Mouse (Mus musculus) bone marrow, adult 2 months (tissue): ENCODE results near the gene Slc44a3. TPM values are rescaled to one million over a fixed set of nuclear protein-coding genes. Genes with fewer than 3 reads are reported as not detected.

Experiments
- H3K27ac ChIP-seq: fragments of 200-500 bp; 2 replicates; pipeline ENCODE4 v1.5.1; 2012; ENCODE audit warnings: low read depth, mild to moderate bottlenecking, control low read depth, inconsistent platforms, low read length; ENCODE audit not compliant: control insufficient read depth, poor library complexity, insufficient read depth
- H3K4me1 ChIP-seq: fragments of 200-500 bp; 2 replicates; pipeline ENCODE4 v1.6.1; 2011; ENCODE audit warnings: low read length; ENCODE audit not compliant: control insufficient read depth, insufficient read depth
- H3K4me3 ChIP-seq: fragments of 200-500 bp; replicated peaks from 2 replicates; pipeline ENCODE3; 2011; ENCODE audit warnings: mild to moderate bottlenecking, low read depth, low read length, control low read depth; ENCODE audit not compliant: control insufficient read depth
- CTCF ChIP-seq: fragments of 200-500 bp; IDR thresholded peaks from 2 replicates; pipeline ENCODE4 v1.5.1; 2011; ENCODE audit warnings: low read length, control low read depth; ENCODE audit not compliant: control insufficient read depth, insufficient read depth
- POLR2A ChIP-seq: fragments of 200-500 bp; IDR thresholded peaks from 2 replicates; pipeline ENCODE4 v1.6.1; 2011; ENCODE audit warnings: low read depth, mild to moderate bottlenecking, control low read depth, low read length, borderline replicate concordance; ENCODE audit not compliant: control insufficient read depth
- WGBS: fragments of 180-500 bp; shearing (Covaris S2); methylation state at CpG from one replicate; pipeline ENCODE4 v1.1.7; 2018; 5-methylcytosine and 5-hydroxymethylcytosine counted together
- polyA plus RNA-seq: library from polyadenylated mRNA; stranded (reverse); fragments of >200 nt; gene quantifications from 2 replicates; pipeline ENCODE4 v1.2.4, GENCODE M21; 2011; ENCODE audit warnings: low replicate concordance; ENCODE audit not compliant: missing spikeins, insufficient read depth, insufficient read length

Gene Slc44a3
- polyA plus RNA-seq, 1 experiment: 1.3 TPM

DNA sequence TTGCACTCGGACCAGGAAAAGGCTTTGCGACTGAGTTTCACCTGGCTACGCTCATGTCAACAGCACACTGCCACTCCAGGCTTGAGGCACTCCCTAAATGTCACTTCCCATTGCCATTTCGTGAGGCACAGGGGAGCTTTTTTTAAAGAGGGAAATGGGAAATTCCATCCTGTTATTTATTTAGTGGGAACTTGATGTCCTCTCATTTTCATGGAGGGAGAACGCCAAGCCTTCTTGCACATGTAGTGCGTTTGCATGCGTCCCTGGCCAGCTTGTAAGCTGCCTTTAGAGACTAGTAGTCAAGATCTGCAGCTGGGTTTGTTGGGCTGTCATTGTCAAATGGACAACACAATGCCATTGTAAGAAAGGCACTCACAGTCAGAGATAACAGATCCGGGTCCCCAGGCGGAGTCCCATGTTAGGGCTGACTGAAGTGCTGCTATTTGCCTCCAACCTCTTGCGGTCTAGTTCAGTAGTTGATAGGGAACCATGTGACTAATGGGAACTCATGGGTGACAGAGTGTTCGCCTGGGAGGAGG, 92.5 kb downstream of the Slc44a3 start:
- TF ChIP-seq POLR2A: no peak
- TF ChIP-seq CTCF: no peak
- peaks cover 2% of the 10 kb centered on the region for H3K4me1 ChIP-seq
- WGBS: 78% methylated on average over 11 of the region's 11 CpGs

GRCm38 (mm10) chr3:121437996-121438395, 94.2 kb downstream of the Slc44a3 start:
- H3K27ac ChIP-seq: no peak overlapping the region
- WGBS: 62% methylated on average over 7 of the region's 7 CpGs

More for the DNA sequence above, 92.5 kb downstream of the Slc44a3 start:
- Histone ChIP-seq H3K27ac (no peak overlapping the region), H3K4me3 (no peak overlapping the region)

GRCm38 (mm10) chr3:121437070-121437469, 95.1 kb downstream of the Slc44a3 start:
- TF ChIP-seq CTCF (no peak), POLR2A (no peak)
- Histone ChIP-seq H3K4me3 (no peak overlapping the region), H3K27ac (no peak overlapping the region), H3K4me1 (peaks cover 3% of the 10 kb centered on the region)
- WGBS: 69% methylated on average over 7 of the region's 7 CpGs

More at GRCm38 (mm10) chr3:121437996-121438395, 94.2 kb downstream of the Slc44a3 start:
- Histone ChIP-seq H3K4me3 (no peak overlapping the region), H3K4me1 (peaks cover 3% of the 10 kb centered on the region)
- TF ChIP-seq CTCF: no peak
- no peak for TF ChIP-seq POLR2A

- H3K4me1 ChIP-seq: peaks cover 3% of the 10 kb centered on the region
- TF ChIP-seq CTCF (no peak), POLR2A (no peak)
- H3K4me3 ChIP-seq: no peak overlapping the region
- H3K27ac ChIP-seq: no peak overlapping the region
- WGBS: 61% methylated on average over 5 of the region's 5 CpGs
Observed at GRCm38 (mm10) chr3:121435296-121435695, 96.9 kb downstream of the Slc44a3 start.

DNA sequence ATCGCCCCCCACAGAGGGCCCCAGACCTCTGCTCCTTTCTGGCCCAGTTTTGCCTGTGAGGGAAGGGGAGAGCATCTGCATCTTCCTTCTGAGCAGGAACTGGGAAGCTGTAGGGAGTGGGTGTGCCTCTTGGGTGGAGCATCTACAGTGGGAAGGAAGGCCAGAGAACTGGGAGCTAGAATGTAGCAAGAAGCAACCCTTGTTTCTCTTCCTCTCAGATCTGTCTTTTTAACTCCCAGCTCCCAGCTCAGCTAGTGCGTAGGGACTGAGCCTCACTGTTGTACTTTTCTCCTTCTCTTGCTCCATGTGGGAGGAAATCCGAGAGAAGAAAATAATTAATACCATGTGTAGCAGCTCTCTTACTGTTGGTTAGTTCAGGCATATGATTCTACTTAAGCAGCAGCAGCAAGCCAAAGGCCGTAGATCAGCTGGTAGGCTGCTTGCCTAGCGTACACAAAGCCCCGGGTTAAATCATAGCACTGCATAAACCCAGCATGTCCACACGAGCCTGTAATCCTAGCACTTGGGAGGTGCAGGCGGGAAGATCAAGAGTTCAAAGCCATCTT, 98.2 kb downstream of the Slc44a3 start:
- Histone ChIP-seq H3K4me3 (no peak overlapping the region), H3K27ac (no peak overlapping the region), H3K4me1 (peaks cover 3% of the 10 kb centered on the region)
- WGBS: 79% methylated on average over 8 of the region's 8 CpGs
- TF ChIP-seq CTCF (no peak), POLR2A (no peak)

DNA sequence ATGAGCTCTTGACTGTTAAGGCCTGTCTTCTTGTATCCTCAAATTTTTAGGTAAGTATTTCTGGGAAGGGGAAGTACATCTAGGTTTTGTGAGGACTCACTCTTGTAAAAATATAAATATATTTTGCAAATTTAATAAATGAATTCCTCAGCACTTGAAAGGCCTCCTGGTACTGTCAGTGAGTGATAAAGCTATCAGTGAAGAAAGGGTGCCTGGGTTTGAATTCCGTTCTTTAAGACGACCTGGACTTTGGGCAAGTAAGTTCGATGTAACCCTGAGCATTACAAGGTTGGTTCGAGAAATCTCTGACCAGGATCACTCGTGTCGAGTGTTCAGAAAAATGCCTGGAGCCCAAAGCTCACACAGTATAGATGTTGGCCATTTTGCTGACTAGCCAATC, 98.8 kb downstream of the Slc44a3 start:
- H3K4me3 ChIP-seq: no peak overlapping the region
- no peak overlapping the region for H3K27ac ChIP-seq
- TF ChIP-seq POLR2A (no peak), CTCF (no peak)
- H3K4me1 ChIP-seq: peaks cover 3% of the 10 kb centered on the region
- WGBS: 75% methylated on average over 6 of the region's 6 CpGs

GRCm38 (mm10) chr3:121430289-121430936, 101.8 kb downstream of the Slc44a3 start:
- Histone ChIP-seq H3K4me1 (peaks cover 3% of the 10 kb centered on the region; the same call in 1 of the 2 replicates), H3K27ac (no peak overlapping the region), H3K4me3 (no peak overlapping the region)
- 80% methylated on average over 7 of the region's 7 CpGs for WGBS
- TF ChIP-seq POLR2A (no peak), CTCF (no peak)

DNA sequence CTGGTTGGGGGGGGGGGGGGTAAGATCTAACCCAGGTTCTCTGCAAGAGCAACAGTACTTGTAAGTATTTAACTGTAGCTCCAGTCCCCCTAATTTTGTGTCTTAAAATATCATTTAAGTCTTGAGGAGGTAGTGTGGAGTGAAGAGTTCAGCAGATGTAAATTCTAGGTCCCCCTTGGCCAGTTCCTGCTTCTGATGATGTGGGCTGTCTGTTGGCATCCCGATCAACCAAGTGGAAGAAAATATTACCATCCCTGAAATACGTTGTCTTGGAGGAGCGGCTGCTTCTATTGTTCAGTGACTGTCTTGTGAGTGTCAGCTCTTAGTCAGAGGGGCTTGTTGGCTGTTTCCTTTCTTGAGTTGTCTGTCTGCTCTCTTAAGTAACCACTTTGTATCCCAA, 102.7 kb downstream of the Slc44a3 start:
- Histone ChIP-seq H3K4me1 (no peaks in the 10 kb centered on the region), H3K4me3 (no peak overlapping the region), H3K27ac (no peak overlapping the region)
- TF ChIP-seq CTCF (no peak), POLR2A (no peak)
- WGBS: 80% methylated on average over 3 of the region's 3 CpGs

- Histone ChIP-seq H3K27ac (no peak overlapping the region), H3K4me1 (no peaks in the 10 kb centered on the region), H3K4me3 (no peak overlapping the region)
- TF ChIP-seq CTCF: no peak
- TF ChIP-seq POLR2A: no peak
- 84% methylated on average over 11 of the region's 11 CpGs for WGBS
Observed at GRCm38 (mm10) chr3:121428696-121429259, 103.4 kb downstream of the Slc44a3 start.
